Mouse (Mus musculus) layer of hippocampus, postnatal 10 days (tissue): ENCODE measurements around the gene Cdk19. TPM values are rescaled to one million over a fixed set of nuclear protein-coding genes. Genes with fewer than 3 reads are reported as not detected.
"Not testable (repeated sequence)": the region's sequence is repeated elsewhere in the genome, so short reads cannot be mapped to it uniquely, and the experiment has no call there.

Source experiments
- DNase-seq, 2 experiments: peaks; one replicate each; pipeline ENCODE4 v3.0.0; 2021; ENCODE audit warnings: low spot score in 2 of 2
- total RNA-seq, 2 experiments: library from RNA; stranded (reverse); gene quantifications; 2 replicates each; pipeline ENCODE4 v1.2.3; 2021

The Cdk19 gene
- total RNA-seq, 2 experiments from 2014 or later = 24.7 to 27.4 TPM

- DNase-seq = no peak
These were observed 46.0 kb downstream of the Cdk19 start for GRCm38 (mm10) chr10:40385397-40385796.

- DNase-seq = no peak
These were observed 46.8 kb downstream of the Cdk19 start for GRCm38 (mm10) chr10:40386126-40386525.

- no peak for DNase-seq
These were observed 54.2 kb downstream of the Cdk19 start for GRCm38 (mm10) chr10:40393447-40394143.

GRCm38 (mm10) chr10:40398842-40399241 is 59.5 kb downstream of the Cdk19 start:
- DNase-seq = no peak

- DNase-seq = no peak
These were observed 60.0 kb downstream of the Cdk19 start for GRCm38 (mm10) chr10:40399328-40399727.

GRCm38 (mm10) chr10:40400293-40400692 is 60.9 kb downstream of the Cdk19 start:
- no peak for DNase-seq

GRCm38 (mm10) chr10:40406655-40407054 is 67.3 kb downstream of the Cdk19 start:
- no peak for DNase-seq

DNA sequence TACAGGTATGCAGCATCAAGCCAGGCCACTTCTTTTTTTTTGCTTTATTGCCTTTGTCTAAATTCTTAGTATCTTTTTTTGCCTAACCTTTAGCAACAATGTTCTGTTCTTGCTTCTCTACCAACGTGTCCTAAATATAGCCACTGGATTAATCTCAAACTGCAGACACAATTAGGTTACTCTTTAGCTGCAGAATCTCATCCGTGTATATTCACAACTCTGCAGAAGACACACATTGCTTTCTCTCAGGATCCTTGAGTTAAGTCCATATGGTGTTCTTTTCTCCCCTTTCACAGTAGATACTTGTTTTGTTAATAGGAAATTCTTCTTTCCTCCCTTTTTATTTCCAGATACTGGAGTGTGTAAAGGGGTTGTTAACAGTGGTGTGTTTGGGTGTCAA is 70.0 kb downstream of the Cdk19 start:
- DNase-seq = no peak

DNA sequence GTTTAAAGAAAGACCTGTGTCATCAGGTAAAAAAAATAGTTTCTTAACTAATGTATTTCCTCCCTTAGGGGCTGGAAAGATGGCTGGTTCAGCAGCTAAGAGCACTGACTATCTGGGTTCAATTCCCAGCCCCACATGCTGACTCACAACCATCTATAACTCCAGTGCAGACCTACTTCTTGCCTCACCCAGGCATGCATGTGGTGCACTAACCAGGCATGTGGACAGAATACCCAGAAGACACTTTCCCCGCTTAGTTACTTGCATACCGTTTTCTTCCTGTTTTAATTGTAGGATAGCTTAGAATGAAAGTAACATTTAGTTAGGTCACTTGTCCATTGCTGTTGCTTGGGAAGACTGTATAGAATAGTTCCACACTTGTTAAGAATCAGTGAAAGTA is 72.0 kb downstream of the Cdk19 start:
- no peak for DNase-seq

- DNase-seq = peak; percentile 24 to 30
These were observed 77.6 kb downstream of the Cdk19 start for GRCm38 (mm10) chr10:40416944-40417343.

- no peak for DNase-seq
These were observed 80.5 kb downstream of the Cdk19 start for GRCm38 (mm10) chr10:40419841-40420240.

GRCm38 (mm10) chr10:40420703-40421102 is 81.3 kb downstream of the Cdk19 start:
- no peak for DNase-seq

- DNase-seq = no peak
These were observed 82.4 kb downstream of the Cdk19 start for GRCm38 (mm10) chr10:40421724-40422123.

DNA sequence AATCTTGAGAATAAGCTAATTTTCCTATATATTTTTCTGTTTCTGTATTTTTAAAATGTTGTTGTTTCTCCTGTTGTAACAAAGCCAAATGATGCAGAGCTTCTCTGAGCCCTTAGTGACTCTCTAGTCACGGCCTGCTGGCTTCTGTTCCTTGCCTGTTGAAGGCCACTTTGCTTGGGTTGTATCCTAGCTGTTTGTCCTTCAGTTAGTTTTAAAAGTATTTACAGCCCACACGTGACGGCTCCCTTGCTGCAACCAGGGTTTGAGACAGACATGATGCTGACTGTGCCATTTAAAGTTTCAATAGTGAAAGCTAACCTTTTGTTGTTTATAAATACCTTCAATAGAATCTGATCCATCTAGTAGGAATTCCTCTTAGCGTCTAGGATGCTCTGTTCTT is 83.3 kb downstream of the Cdk19 start:
- DNase-seq = no peak

- DNase-seq = not testable (repeated sequence)
These were observed 85.1 kb downstream of the Cdk19 start for GRCm38 (mm10) chr10:40424428-40424827.

DNA sequence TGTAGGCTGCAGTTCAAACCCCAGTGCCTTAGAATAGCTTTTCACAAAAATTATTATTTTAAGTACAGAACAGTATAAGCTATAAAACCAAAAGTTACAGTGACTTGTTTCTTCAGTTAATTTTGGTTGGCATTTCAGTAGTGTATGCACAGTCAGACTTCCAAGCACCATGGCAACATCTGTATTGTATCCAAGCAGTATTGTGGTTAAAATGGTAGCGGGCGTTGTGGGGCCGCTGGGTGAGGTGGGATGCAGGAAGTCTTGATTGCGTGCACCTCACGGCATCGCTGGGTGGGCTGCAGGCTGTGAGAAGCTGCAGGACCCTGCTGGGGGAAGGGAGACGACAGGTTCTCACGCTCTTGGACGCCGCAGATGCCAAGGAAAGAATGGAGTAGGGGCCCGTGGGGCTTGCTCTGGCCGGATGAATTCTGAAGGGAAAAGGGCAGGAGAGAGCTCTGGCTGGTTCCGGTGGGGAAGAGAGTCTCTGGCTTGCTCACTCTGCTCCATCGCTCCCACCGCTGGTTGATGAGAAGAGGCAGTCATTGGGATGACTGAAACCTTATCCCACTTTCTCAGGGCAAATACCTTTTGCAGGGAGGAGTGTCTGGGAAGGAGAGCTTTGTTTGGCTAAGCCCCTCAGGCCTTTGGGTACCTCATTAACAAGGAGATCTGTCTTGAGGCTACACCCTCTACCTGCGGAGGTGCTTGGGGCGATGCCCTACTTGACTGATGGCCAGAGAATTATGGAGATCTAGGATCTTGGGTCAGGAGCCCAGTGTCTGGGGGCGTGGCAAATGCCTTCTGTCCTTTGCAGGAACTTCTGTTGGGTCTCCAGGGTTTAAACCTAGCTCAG is 86.1 kb downstream of the Cdk19 start:
- DNase-seq = no peak

DNA sequence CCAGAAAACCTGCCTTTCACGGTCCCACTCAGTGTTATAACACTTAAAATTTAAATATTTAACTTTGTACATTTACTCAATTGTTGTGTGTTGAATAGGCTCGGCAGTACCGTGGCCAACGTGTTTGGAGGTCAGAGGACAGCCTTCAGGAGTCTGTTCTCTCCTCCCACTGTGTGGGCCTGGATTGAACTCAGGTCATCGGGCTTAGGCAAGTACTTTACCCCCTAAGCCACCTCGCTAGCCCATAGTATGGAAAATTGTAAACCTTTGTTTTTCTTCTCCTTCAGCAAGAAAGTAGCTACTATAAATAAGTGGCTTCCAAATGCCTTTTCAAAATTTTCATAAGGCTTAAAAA is 86.7 kb downstream of the Cdk19 start:
- DNase-seq = no peak

DNA sequence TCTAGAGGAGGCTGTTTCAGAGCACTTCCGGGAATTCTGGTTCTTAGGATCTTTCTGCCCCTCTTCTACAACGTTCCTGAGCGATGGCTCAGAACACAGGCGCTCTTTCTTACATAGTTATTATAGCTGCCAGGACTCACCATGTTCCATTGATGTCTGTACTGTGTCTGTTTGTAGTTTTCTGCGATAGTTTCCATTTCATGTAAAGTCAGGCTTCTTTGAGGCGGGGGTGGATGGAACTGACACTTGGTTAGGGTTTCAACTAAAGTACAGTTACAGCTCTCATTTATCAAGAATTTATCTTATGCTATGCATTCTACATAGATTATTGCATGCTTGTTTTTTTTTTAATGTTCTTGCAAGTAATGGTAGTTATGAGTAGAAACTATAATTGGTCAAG is 89.3 kb downstream of the Cdk19 start:
- no peak for DNase-seq

DNA sequence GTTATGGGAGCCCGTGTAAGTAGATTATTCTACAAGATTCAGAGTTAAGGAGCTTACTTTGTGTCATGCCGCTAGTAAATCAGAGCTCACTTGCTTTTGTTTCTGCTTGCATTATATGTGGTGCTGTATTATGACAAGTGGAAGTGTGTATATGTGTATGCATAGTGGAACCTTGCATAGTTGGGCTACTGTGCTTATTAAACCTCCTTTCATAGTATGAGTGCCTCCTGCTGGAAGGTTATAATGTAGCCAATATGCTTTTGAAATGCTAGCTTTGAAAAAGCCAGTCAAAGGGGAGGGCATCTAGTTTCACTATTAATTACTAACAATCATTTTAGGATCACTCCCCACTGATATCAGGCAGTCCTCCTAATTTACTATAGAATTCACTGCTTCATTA is 89.7 kb downstream of the Cdk19 start:
- DNase-seq = no peak

DNA sequence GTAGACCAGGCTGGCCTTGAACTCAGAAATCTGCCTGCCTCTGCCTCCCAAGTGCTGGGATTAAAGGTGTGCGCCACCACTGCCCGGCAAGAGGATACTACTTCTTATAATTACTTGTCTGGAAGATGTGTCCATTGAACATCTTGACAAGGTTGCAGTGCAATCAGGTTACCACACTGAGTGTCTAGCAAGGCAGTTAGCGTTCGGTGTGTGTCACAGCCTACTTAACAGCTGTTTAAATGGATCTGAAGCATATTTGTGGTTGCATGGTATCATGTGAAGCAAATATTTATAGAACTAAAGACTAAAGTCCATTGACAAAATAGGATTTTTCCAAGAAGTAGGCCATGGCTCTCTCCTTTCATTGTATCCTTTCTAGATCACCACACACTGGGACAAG is 90.8 kb downstream of the Cdk19 start:
- DNase-seq = no peak

DNA sequence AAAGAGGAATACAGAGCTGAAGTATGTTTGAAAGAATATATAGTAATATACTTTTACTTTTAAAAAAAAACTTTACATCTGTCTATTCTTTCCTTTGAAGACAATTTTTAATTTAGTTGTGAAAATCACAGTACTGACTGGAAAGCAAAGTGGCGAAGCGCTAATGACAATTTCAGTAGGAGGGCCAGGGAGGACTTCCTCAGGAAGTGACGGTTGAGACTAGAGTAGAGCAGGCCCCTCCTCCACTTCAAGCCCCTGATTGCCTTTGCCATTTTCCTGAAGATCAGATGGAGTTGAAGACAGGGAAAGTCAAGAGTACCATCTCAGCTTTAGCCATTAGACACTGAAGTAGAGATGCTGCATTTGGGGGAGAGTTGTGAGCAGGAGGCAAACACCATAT is 92.6 kb downstream of the Cdk19 start:
- DNase-seq = no peak

GRCm38 (mm10) chr10:40432375-40432774 is 93.0 kb downstream of the Cdk19 start:
- no peak for DNase-seq

- no peak for DNase-seq
These were observed 96.0 kb downstream of the Cdk19 start for GRCm38 (mm10) chr10:40435402-40435801.
